Mouse (Mus musculus) monocyte, adult 2 months (primary cell): ENCODE data around the gene Erc1.

Source experiments
- DNase-seq, 2 experiments: peaks; one replicate each; pipeline ENCODE4 v3.0.0; 2022; ENCODE audit warnings: low spot score in 2 of 2, low read depth in 1 of 2

The Erc1 gene

DNA sequence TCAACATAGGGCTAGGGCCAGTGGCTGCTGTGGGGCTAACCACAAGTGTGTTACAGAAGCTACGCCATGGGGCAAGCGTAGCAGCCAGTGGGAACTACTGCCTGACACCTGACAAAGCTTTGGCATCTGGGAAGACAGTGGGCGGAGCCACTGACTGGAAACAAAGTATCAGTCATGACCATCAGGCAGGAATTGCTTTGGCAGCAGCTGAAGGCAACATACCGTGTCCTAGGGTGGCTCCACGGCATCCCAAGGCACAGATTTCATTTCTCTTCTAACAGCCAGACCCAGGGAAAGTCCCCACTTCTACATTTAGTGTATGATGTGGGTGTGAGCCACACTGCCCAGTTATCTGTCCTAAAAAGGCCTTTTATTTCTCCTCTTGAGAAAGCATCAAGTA, 321.5 kb downstream of the Erc1 start:
- no peak for DNase-seq

DNA sequence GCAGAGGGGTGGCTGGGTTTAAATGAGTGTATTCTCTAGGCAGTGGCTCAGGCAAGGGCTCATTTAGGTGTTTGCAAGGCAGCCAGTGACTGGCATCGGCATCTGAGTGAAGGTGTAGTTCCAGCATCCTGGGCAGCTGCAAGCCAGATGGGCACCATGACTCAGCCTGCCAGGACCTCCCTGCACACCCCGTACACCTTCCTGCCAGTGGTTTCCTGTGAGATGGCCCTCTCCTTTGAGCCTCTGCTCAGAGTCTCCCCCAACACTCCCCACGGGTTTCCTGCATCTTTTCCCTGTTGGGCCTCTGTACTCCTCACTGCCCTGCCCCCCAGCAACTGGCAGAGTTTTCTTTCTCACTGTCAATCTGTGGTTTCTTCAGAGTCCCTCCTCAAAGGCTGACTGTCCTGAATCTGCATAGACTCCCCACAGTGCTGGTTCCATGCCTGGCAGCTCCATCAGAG, 326.0 kb downstream of the Erc1 start:
- no peak for DNase-seq

DNA sequence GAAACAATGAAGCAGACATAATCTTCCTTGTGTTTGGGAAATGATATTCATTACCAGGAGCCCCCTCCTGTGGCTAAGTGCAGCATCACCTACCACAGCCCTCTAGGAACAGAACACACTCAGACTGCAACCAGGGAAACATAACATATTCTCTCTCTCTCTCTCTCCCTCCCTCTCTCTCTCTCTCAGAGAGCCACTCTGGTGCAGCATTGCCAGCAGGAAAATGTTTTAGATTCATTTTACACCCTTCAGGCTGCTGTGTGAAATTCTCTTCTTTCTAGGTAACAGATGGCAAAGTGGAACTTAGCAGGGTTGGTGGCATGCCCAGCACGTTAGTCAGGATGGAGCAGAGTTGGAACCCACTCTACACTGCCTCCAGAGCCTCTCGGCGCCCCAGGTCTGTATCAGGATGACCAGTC, 326.5 kb downstream of the Erc1 start:
- no peak for DNase-seq
